22 mouse cellular contexts compared by ENCODE assay signal in genomic region chr8:47904004-47904403, GRCm38 (mm10).
DNase-seq lines count a peak whose midpoint lies in the region; ATAC-seq and TF ChIP-seq lines count a peak whose summit lies in the region.
"Had no signal": no experiment of that assay in that cellular context is flagged by ENCODE, and none has a peak within 500 bp of the region (broad histone marks: within the 10 kb centered on the region; RNA-seq: fewer than 3 reads in every experiment).

No protein-coding gene starts in this region.

- no peak overlapping the region for H3K4me2 ChIP-seq in heart, embryonic 11.5 days
- H3K4me2 ChIP-seq in lung, embryonic 14.5 days = no peak overlapping the region
- no peak overlapping the region for H3K4me2 ChIP-seq in heart, postnatal 0 days (ENCODE audit: low read depth, low read length)
- H3K4me2 ChIP-seq: embryonic facial prominence, embryonic 15.5 days; heart, embryonic 15.5 days; liver, embryonic 12.5 days; midbrain, embryonic 15.5 days had no signal

- H3K27me3 ChIP-seq in heart, embryonic 11.5 days (ENCODE audit: control insufficient read depth, insufficient read depth, low read length) = no peaks in the 10 kb centered on the region
- H3K27me3 ChIP-seq in lung, embryonic 14.5 days (ENCODE audit: insufficient read depth, low read length) = no peaks in the 10 kb centered on the region
- H3K27me3 ChIP-seq in heart, postnatal 0 days (ENCODE audit: control insufficient read depth, insufficient read depth, low read length) = no peaks in the 10 kb centered on the region
- H3K27me3 ChIP-seq: embryonic facial prominence, embryonic 15.5 days; heart, embryonic 15.5 days; liver, embryonic 12.5 days; midbrain, embryonic 15.5 days had no signal

- no peak for ATAC-seq in heart, embryonic 11.5 days (replicated peaks; ENCODE audit: insufficient number of reproducible peaks, low FRiP score, low TSS enrichment)
- ATAC-seq in lung, embryonic 14.5 days (ENCODE audit: insufficient read depth) = no peak
- ATAC-seq in heart, postnatal 0 days (ENCODE audit: insufficient read depth, low read depth) = no peak
- ATAC-seq: forebrain, embryonic 16.5 days; hindbrain, embryonic 16.5 days; intestine, embryonic 16.5 days; liver, embryonic 12.5 days; midbrain, embryonic 15.5 days had no signal

- DNase-seq in heart, adult 18-20 months = peak; percentile 64 to 67
- DNase-seq in lung, embryonic 14.5 days = peak; percentile 34
- no peak for DNase-seq in lung, adult 2 months
- no peak for DNase-seq in heart, postnatal 0 days (ENCODE audit: low spot score)
- peak; percentile 22 for DNase-seq in lung, postnatal 14 days
- no peak for DNase-seq in right cerebral cortex, postnatal 36 days (ENCODE audit: low spot score in 2 of 2)
- DNase-seq in frontal cortex, postnatal 25 days (ENCODE audit: low spot score in 2 of 2) = no peak
- DNase-seq: cerebellum, adult 18-20 months; cerebellum, postnatal 36 days; kidney, postnatal 4 days; right cerebral cortex, postnatal 25 days; thymus, postnatal 14 days had no signal

- H3K4me3 ChIP-seq in heart, embryonic 11.5 days (ENCODE audit: low read depth, low read length) = no peak overlapping the region
- H3K4me3 ChIP-seq in lung, embryonic 14.5 days (ENCODE audit: low read depth, low read length) = no peak overlapping the region
- H3K4me3 ChIP-seq in lung, adult 2 months (replicated peaks; ENCODE audit: extremely low read depth, low read depth, low read length) = no peak overlapping the region
- H3K4me3 ChIP-seq in heart, postnatal 0 days (ENCODE audit: low read depth, low read length) = no peak overlapping the region
- H3K4me3 ChIP-seq: embryonic facial prominence, embryonic 15.5 days; heart, embryonic 15.5 days; liver, embryonic 12.5 days; midbrain, embryonic 15.5 days; myocyte had no signal

- TF ChIP-seq EP300 in heart, postnatal 0 days (IDR thresholded peaks at IDR 0.05; ENCODE audit: low read depth) = no peak

- H3K4me1 ChIP-seq in heart, embryonic 11.5 days (ENCODE audit: control insufficient read depth, insufficient read depth, low read length) = peaks cover 7% of the 10 kb centered on the region
- peaks cover 4% of the 10 kb centered on the region; the same call in 1 of the 2 replicates for H3K4me1 ChIP-seq in lung, embryonic 14.5 days (ENCODE audit: insufficient read depth)
- peaks cover 8% of the 10 kb centered on the region; the same call in 1 of the 2 replicates for H3K4me1 ChIP-seq in lung, adult 2 months (ENCODE audit: control insufficient read depth, insufficient read depth, low read length)
- peaks cover 7% of the 10 kb centered on the region for H3K4me1 ChIP-seq in heart, postnatal 0 days (ENCODE audit: control insufficient read depth, insufficient read depth)
- H3K4me1 ChIP-seq: embryonic facial prominence, embryonic 15.5 days; heart, embryonic 15.5 days; liver, embryonic 12.5 days; midbrain, embryonic 15.5 days had no signal

- H3K9ac ChIP-seq in heart, embryonic 11.5 days (ENCODE audit: low read depth, low read length) = no peak overlapping the region
- H3K9ac ChIP-seq in lung, embryonic 14.5 days = no peak overlapping the region
- no peak overlapping the region for H3K9ac ChIP-seq in heart, postnatal 0 days (replicated peaks; ENCODE audit: low read depth, low read length)
- H3K9ac ChIP-seq: embryonic facial prominence, embryonic 15.5 days; heart, embryonic 15.5 days; liver, embryonic 12.5 days; midbrain, embryonic 15.5 days had no signal

- peaks cover 4% of the 10 kb centered on the region; the same call in 1 of the 2 replicates for H3K36me3 ChIP-seq in heart, embryonic 11.5 days (ENCODE audit: control insufficient read depth, insufficient read depth, low read length)
- no peaks in the 10 kb centered on the region; the same call in 1 of the 2 replicates for H3K36me3 ChIP-seq in lung, embryonic 14.5 days (ENCODE audit: insufficient read depth)
- peaks cover 14% of the 10 kb centered on the region; the same call in 1 of the 2 replicates for H3K36me3 ChIP-seq in heart, postnatal 0 days (replicated peaks; ENCODE audit: control insufficient read depth, insufficient read depth, low read length)
- H3K36me3 ChIP-seq: liver, embryonic 12.5 days; midbrain, embryonic 15.5 days had no signal

- WGBS in heart, embryonic 11.5 days (ENCODE audit: insufficient replicate concordance) = 65% methylated on average over 7 of the region's 7 CpGs
- WGBS in lung, embryonic 14.5 days = 59% methylated on average over 7 of the region's 7 CpGs
- 45% methylated on average over 7 of the region's 7 CpGs for WGBS in lung, adult 2 months
- 42% methylated on average over 7 of the region's 7 CpGs for WGBS in heart, postnatal 0 days

- H3K27ac ChIP-seq in heart, embryonic 11.5 days (ENCODE audit: low read depth, low read length) = no peak overlapping the region
- no peak overlapping the region for H3K27ac ChIP-seq in lung, embryonic 14.5 days (ENCODE audit: low read depth)
- H3K27ac ChIP-seq in heart, postnatal 0 days (ENCODE audit: low read depth) = no peak overlapping the region
- H3K27ac ChIP-seq: embryonic facial prominence, embryonic 15.5 days; heart, embryonic 15.5 days; liver, embryonic 12.5 days; midbrain, embryonic 15.5 days; stomach, postnatal 0 days had no signal

- TF ChIP-seq POLR2A in lung, adult 2 months (IDR thresholded peaks at IDR 0.05; ENCODE audit: borderline replicate concordance, extremely low read depth, low read depth, low read length) = no peak

- no peaks in the 10 kb centered on the region for H3K9me3 ChIP-seq in heart, embryonic 11.5 days (replicated peaks; ENCODE audit: control insufficient read depth, low read length)
- no peaks in the 10 kb centered on the region for H3K9me3 ChIP-seq in lung, embryonic 14.5 days (ENCODE audit: low read depth, low read length)
- H3K9me3 ChIP-seq in heart, postnatal 0 days (replicated peaks; ENCODE audit: control insufficient read depth, low read length) = no peaks in the 10 kb centered on the region
- H3K9me3 ChIP-seq: embryonic facial prominence, embryonic 15.5 days; heart, embryonic 15.5 days; liver, embryonic 12.5 days; midbrain, embryonic 15.5 days had no signal

- no peak for TF ChIP-seq CTCF in lung, embryonic 14.5 days (IDR thresholded peaks at IDR 0.05; ENCODE audit: low read depth)
- no peak for TF ChIP-seq CTCF in lung, adult 2 months (IDR thresholded peaks at IDR 0.05; ENCODE audit: insufficient read depth, low read length)
- TF ChIP-seq CTCF in heart, postnatal 0 days (IDR thresholded peaks at IDR 0.05; ENCODE audit: low read depth) = peak; percentile 7; the same call in 1 of the 2 replicates

Comparison
In these comparisons a context has a peak if more than half of its experiments do, and no peak if none do; other contexts are left out.
1. DNase-seq: peak in heart, adult 18-20 months (2 of 2), lung, embryonic 14.5 days (single experiment) and lung, postnatal 14 days (single experiment); none in lung, adult 2 months (single experiment), heart, postnatal 0 days (single experiment), right cerebral cortex, postnatal 36 days (0 of 2) and frontal cortex, postnatal 25 days (0 of 2).